Mouse (Mus musculus) right cerebral cortex, postnatal 10 days (tissue): ENCODE results near the gene Gm38119.

Experiments
- DNase-seq, 2 experiments: peaks; one replicate each; pipeline ENCODE4 v3.0.0; 2021; ENCODE audit warnings: low spot score in 2 of 2

The Gm38119 gene

GRCm38 (mm10) chr3:92738996-92739395, at the start of gene Gm38119:
Gm38119 (minus strand) TSS chr3:92739096.
- DNase-seq = no peak

GRCm38 (mm10) chr3:92778799-92779198, 39.9 kb upstream of the Gm38119 start, which contains the start of gene Lce1i:
Lce1i (minus strand) TSS chr3:92778899.
- DNase-seq = no peak

GRCm38 (mm10) chr3:92771573-92771972, 32.7 kb upstream of the Gm38119 start:
- DNase-seq = no peak

GRCm38 (mm10) chr3:92764965-92765364, 26.1 kb upstream of the Gm38119 start, which contains the start of gene Lce1h:
Lce1h (minus strand) TSS chr3:92765065.
- no peak for DNase-seq

GRCm38 (mm10) chr3:92753197-92753596, 14.3 kb upstream of the Gm38119 start:
- no peak for DNase-seq

- DNase-seq = no peak
Observed at GRCm38 (mm10) chr3:92752238-92752637, 13.3 kb upstream of the Gm38119 start, which contains the start of gene Lce1g. Lce1g (minus strand) TSS chr3:92752338.

GRCm38 (mm10) chr3:92722631-92723030, 16.3 kb downstream of the Gm38119 start:
- DNase-seq = no peak

- no peak for DNase-seq
Observed at GRCm38 (mm10) chr3:92720250-92720649, 18.6 kb downstream of the Gm38119 start, which contains the start of gene Lce1f. Lce1f (minus strand) TSS chr3:92720350.

GRCm38 (mm10) chr3:92715122-92715521, 23.8 kb downstream of the Gm38119 start:
- DNase-seq = no peak

GRCm38 (mm10) chr3:92708974-92709373, 29.9 kb downstream of the Gm38119 start, which contains the start of gene Lce1e:
Lce1e (minus strand) TSS chr3:92709074.
- DNase-seq = no peak

GRCm38 (mm10) chr3:92694613-92695012, 44.3 kb downstream of the Gm38119 start:
- DNase-seq = no peak

- DNase-seq = no peak
Observed at GRCm38 (mm10) chr3:92691688-92692087, 47.2 kb downstream of the Gm38119 start.

GRCm38 (mm10) chr3:92689154-92689553, 49.7 kb downstream of the Gm38119 start:
- peak; percentile 19 to 22 for DNase-seq
